Mouse (Mus musculus): Measurements from ENCODE around the gene Cyp2j9. TPM values are rescaled to one million over a fixed set of nuclear protein-coding genes. Genes with fewer than 3 reads are reported as not detected.

Cyp2j9 gene
- polyA plus RNA-seq, 1 experiment: 0.54 TPM

GRCm38 (mm10) chr4:96559781-96560180 lies 31.6 kb downstream of the Cyp2j9 start:
- Histone ChIP-seq H3K27ac (ENCODE audit: insufficient read depth, low read depth, low read length) (no peak overlapping the region), H3K4me3 (ENCODE audit: insufficient read depth, low read length) (no peak overlapping the region), H3K4me1 (ENCODE audit: control insufficient read depth, insufficient read depth, low read length) (no peaks in the 10 kb centered on the region)
- TF ChIP-seq CTCF (IDR thresholded peaks at IDR 0.05; ENCODE audit: low read depth, low read length) (no peak), POLR2A (IDR thresholded peaks at IDR 0.05; ENCODE audit: borderline replicate concordance, low read depth, low read length) (no peak)

GRCm38 (mm10) chr4:96553133-96553819 lies 38.1 kb downstream of the Cyp2j9 start, which contains the start of gene Cyp2j6:
Gene Cyp2j6 (minus strand): TSS chr4:96553661.
- H3K4me3 ChIP-seq (ENCODE audit: insufficient read depth, low read length): peak within 1 kb of the TSS; percentile 36
- no peaks in the 10 kb centered on the region for H3K4me1 ChIP-seq (ENCODE audit: control insufficient read depth, insufficient read depth, low read length)
- TF ChIP-seq CTCF (IDR thresholded peaks at IDR 0.05; ENCODE audit: low read depth, low read length) (no peak), POLR2A (IDR thresholded peaks at IDR 0.05; ENCODE audit: borderline replicate concordance, low read depth, low read length) (no peak)
- no peak within 1 kb of the TSS for H3K27ac ChIP-seq (ENCODE audit: insufficient read depth, low read depth, low read length)

GRCm38 (mm10) chr4:96551619-96552018 lies 39.8 kb downstream of the Cyp2j9 start:
- Histone ChIP-seq H3K27ac (ENCODE audit: insufficient read depth, low read depth, low read length) (no peak overlapping the region), H3K4me1 (ENCODE audit: control insufficient read depth, insufficient read depth, low read length) (no peaks in the 10 kb centered on the region), H3K4me3 (ENCODE audit: insufficient read depth, low read length) (no peak overlapping the region)
- TF ChIP-seq CTCF (IDR thresholded peaks at IDR 0.05; ENCODE audit: low read depth, low read length): no peak
- no peak for TF ChIP-seq POLR2A (IDR thresholded peaks at IDR 0.05; ENCODE audit: borderline replicate concordance, low read depth, low read length)

GRCm38 (mm10) chr4:96545976-96546375 lies 45.4 kb downstream of the Cyp2j9 start:
- Histone ChIP-seq H3K4me1 (ENCODE audit: control insufficient read depth, insufficient read depth, low read length) (no peaks in the 10 kb centered on the region), H3K27ac (ENCODE audit: insufficient read depth, low read depth, low read length) (no peak overlapping the region), H3K4me3 (ENCODE audit: insufficient read depth, low read length) (no peak overlapping the region)
- TF ChIP-seq POLR2A (IDR thresholded peaks at IDR 0.05; ENCODE audit: borderline replicate concordance, low read depth, low read length) (no peak), CTCF (IDR thresholded peaks at IDR 0.05; ENCODE audit: low read depth, low read length) (no peak)

GRCm38 (mm10) chr4:96525772-96526171 lies 65.6 kb downstream of the Cyp2j9 start:
- no peak for TF ChIP-seq CTCF (IDR thresholded peaks at IDR 0.05; ENCODE audit: low read depth, low read length)
- TF ChIP-seq POLR2A (IDR thresholded peaks at IDR 0.05; ENCODE audit: borderline replicate concordance, low read depth, low read length): no peak
- Histone ChIP-seq H3K4me3 (ENCODE audit: insufficient read depth, low read length) (no peak overlapping the region), H3K4me1 (ENCODE audit: control insufficient read depth, insufficient read depth, low read length) (no peaks in the 10 kb centered on the region), H3K27ac (ENCODE audit: insufficient read depth, low read depth, low read length) (no peak overlapping the region)

GRCm38 (mm10) chr4:96522256-96522655 lies 69.1 kb downstream of the Cyp2j9 start:
- Histone ChIP-seq H3K4me3 (ENCODE audit: insufficient read depth, low read length) (no peak overlapping the region), H3K27ac (ENCODE audit: insufficient read depth, low read depth, low read length) (no peak overlapping the region), H3K4me1 (ENCODE audit: control insufficient read depth, insufficient read depth, low read length) (no peaks in the 10 kb centered on the region)
- no peak for TF ChIP-seq CTCF (IDR thresholded peaks at IDR 0.05; ENCODE audit: low read depth, low read length)
- no peak for TF ChIP-seq POLR2A (IDR thresholded peaks at IDR 0.05; ENCODE audit: borderline replicate concordance, low read depth, low read length)

Other genes with a start within 250 kb of the Cyp2j9 start
- gene Cyp2j11, start 242.9 kb downstream of the Cyp2j9 start, polyA plus RNA-seq (2012; ENCODE audit: insufficient read depth, insufficient read length, missing spikeins): not detected in 2 replicates
- not detected in 2 replicates for gene Cyp2j8, start 84.2 kb downstream of the Cyp2j9 start, polyA plus RNA-seq (2012; ENCODE audit: insufficient read depth, insufficient read length, missing spikeins)
- 3.2 and 3.4 TPM in 2 replicates for gene Cyp2j6, start 37.9 kb downstream of the Cyp2j9 start, polyA plus RNA-seq (2012; ENCODE audit: insufficient read depth, insufficient read length, missing spikeins)
- not detected in 2 replicates for gene Cyp2j5, start 72.6 kb upstream of the Cyp2j9 start, polyA plus RNA-seq (2012; ENCODE audit: insufficient read depth, insufficient read length, missing spikeins)
- not detected in 2 replicates for gene Gm12695, start 193.6 kb upstream of the Cyp2j9 start, polyA plus RNA-seq (2012; ENCODE audit: insufficient read depth, insufficient read length, missing spikeins)

All from bone marrow macrophage, adult 2 months (primary cell).